Mouse (Mus musculus) thymus, adult 2 months (tissue): ENCODE results near the gene Cox10.

Experiments
- CTCF ChIP-seq: fragments of 200-500 bp; IDR thresholded peaks from 2 replicates; pipeline ENCODE4 v1.5.1; 2012; ENCODE audit warnings: mild to moderate bottlenecking, control low read depth, low read length, moderate library complexity, borderline replicate concordance; ENCODE audit not compliant: control insufficient read depth, poor library complexity, insufficient read depth; ENCODE audit errors: extremely low read depth
- POLR2A ChIP-seq: fragments of 200-500 bp; IDR thresholded peaks from 2 replicates; pipeline ENCODE4 v1.6.1; 2012; ENCODE audit warnings: mild to moderate bottlenecking, low read length, control low read depth, moderate library complexity; ENCODE audit not compliant: control insufficient read depth, poor library complexity, insufficient read depth; ENCODE audit errors: extremely low read depth

DNA sequence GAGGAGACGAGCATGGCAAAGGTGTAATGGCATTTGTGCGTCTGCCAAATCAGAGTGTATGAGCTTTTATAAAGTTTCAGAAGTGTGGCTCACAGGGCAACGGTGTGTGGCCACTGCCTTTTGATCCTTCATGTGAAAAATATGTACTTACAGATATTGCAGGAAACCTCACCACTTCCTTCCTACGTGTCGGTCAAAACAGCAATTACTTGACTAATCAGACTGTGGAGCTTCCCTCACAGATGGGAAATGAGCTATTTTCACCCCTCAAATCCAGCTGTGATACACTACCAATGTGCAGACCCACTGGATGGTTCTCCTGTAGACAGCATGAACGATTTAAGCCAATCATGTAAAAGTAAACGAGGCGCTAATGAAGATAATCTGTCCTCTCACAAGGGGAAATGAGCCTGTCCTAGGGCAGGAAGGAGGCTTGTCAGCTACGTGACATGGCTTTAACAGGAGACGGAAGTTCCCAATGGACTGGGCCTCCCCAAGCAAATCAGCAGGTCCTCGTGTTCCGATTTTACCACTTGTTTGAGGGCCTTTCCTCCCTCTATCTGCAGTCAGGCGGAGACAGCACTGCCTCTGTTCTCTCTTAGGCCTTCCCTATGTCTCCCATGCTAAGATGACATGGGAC is 103.9 kb downstream of the Cox10 start:
- TF ChIP-seq CTCF (no peak), POLR2A (no peak)
